Mouse (Mus musculus) retina, embryonic 14.5 days (tissue): ENCODE measurements around the gene Smpd1.
A peak's percentile ranks its signal among the peaks of the same experiment; 100 is the strongest.

Experiments used
- DNase-seq: peaks from one replicate; pipeline ENCODE4 v3.0.0-alpha.2; 2015; ENCODE audit warnings: low spot score

Smpd1 gene

DNA sequence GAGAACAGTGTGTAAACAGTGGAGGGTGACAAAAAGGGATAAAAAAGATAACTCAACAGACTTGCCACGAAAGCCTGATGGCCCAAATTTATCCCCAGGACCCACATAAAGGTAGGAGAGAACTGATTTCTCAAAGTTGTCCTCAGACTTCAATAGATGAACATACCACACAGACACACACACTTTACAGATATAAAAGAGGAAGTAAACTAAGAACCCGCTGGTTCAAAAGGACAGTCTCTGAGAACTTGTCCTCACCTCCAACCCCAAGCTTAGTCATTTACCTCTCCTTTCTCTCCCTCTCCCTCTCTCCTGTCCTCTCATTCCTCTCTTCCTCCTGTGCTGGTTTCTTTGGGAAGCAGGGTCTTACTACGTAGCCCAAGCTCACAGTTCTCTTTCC is 8.2 kb downstream of the Smpd1 start:
- no peak for DNase-seq

- no peak for DNase-seq
Observed at GRCm38 (mm10) chr7:105563367-105563766, 9.2 kb downstream of the Smpd1 start.

- no peak for DNase-seq
Observed at GRCm38 (mm10) chr7:105565071-105565836, 11.1 kb downstream of the Smpd1 start.

- peak; percentile 62 for DNase-seq
Observed at GRCm38 (mm10) chr7:105568583-105568982, 14.4 kb downstream of the Smpd1 start.

DNA sequence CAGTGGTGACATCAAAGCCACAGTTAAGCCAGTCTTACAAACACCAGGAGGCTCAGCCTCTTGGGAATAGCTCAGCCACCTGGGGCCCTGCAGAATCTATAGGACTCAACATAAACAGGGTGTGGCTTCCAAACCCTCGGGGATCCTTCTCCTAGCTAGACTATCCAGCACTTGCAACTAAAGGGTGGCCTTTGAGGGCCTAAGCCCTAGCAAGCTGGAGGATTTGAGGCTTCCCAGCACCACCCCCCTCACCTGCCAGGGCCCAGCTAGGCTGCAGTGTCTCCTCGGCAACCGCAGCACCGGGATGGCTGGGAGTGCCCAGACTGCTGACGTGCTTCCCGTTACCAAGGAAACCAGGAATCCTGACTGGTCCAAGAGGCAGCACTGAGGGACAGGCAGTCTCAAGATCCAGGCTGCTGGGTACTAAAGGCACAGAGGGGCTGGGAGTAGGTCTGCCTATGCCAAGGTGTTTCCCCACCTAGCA is 14.9 kb downstream of the Smpd1 start:
- DNase-seq = peak; percentile 67

DNA sequence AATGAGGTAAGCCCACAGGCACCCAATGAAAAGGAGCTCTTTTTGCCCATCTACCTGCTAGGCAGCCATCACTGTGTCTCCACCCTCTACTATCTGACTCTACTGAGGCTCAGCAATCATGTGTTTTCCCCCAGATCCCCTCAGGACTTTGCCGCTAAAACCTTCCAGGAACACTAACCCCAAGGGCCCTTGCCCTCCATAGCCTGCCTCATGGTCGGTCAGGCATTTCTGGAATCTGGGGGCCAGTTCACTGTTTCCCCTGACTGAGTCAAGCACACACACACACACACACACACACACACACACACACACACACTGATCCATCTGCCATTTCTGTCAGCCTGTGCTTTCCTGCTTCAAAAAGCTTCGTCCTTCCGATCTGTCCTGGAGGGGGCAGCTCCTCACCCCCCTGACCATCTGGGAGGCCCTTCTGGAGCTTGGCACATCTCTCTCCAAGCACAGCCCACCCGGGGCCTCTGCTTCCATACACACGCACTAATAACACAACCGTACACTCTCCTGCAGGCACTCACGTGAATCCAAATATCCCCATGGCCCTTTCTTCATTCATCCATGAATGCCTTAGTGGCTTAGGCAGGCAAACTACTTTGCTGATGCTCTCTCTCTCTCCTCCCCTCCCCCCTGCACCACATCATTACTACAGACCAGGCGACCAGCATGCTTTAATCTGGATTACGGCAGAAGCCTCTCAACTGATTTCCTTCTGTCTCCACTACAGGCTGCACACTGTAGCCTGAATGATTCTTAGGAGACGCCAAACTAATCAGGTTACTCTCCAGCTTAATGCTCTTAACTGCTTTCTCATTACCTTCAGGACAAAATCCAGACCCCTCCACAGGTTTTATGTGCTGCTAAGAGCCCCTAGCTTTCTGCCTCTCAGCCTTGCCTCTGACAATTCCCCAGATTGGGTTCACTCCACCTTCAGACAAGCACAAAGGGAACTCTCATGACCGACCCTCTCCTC is 15.6 kb downstream of the Smpd1 start:
- DNase-seq = peak; percentile 73

DNA sequence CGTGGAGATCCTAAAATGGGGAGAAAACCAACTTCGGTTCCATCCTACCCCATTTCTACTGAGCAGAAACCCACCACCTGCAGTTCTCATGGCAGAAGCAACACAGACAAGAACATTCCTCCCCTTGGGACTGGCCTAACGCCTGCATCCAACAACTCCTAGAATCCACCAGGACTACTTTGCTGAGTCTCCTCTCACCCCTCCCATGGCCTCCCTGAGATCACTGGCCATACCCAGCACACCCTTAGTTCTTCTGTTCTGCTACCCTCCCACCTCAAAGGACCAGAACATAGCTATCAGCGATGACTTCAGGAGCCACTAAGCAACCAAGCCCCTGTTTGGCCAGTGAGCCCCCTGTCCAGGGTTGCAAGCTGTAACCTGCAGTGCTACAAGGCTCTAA is 16.6 kb downstream of the Smpd1 start:
- no peak for DNase-seq

DNA sequence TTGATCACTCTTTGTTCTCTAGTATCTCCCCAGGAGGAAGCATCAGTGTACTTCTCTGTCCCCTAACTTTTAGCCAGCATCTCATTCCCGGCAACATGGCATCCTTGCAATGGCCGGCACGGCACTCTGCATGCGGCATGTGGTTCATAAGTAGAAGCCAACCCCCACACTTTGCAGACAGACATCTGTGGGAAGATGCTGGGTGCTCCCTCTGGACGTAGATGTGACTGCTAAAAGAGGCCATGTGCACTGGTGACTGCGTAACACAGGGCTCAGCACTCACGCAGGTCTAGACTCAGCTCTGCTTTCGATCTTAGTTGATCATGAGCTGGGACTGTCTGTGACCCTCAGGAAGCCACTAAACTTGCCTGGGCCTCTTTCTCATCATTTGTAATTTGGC is 18.8 kb downstream of the Smpd1 start:
- no peak for DNase-seq

DNA sequence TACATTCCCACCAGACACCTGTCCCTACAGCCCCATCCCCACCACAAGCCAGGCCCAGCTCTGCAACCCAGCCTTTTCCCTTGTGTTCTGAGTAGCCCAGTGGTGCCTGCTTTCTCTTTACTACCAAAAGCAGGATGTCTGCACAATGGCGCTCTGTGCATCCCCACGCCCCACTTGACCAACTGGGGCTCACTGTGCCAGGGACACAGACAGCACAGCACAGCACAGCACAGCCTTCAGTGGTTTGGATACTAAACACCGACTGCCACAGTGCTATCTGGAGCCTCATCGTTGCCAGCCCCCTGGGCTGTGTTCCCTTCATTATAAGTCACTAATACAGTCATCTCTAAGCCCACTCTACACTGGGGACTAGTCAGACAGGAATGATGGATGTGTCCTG is 20.4 kb downstream of the Smpd1 start:
- DNase-seq = no peak

GRCm38 (mm10) chr7:105576166-105576748 is 22.1 kb downstream of the Smpd1 start:
- no peak for DNase-seq

GRCm38 (mm10) chr7:105577377-105577871 is 23.3 kb downstream of the Smpd1 start:
- DNase-seq = no peak

DNA sequence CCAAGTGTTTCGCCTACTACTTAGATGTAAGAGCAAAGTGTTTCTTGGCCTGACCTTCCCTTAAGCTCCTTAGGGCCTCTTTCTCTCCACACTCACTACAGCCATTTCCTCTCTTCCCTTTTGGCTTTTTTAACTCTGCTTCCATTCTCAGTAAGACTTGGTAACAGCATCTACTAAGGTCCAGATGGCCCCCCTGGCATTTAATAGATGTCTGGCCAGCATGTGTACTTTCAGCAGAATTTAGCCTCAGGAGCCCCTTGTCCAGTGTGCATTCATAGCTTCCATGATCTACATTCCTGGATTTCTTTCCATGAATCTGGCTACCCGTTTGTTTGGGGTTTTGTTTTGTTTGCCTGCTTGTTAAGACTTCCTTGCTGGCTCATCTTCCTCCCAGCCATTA is 24.3 kb downstream of the Smpd1 start:
- DNase-seq = no peak

- peak; percentile 69 for DNase-seq
Observed at GRCm38 (mm10) chr7:105580627-105581089, 26.5 kb downstream of the Smpd1 start.

DNA sequence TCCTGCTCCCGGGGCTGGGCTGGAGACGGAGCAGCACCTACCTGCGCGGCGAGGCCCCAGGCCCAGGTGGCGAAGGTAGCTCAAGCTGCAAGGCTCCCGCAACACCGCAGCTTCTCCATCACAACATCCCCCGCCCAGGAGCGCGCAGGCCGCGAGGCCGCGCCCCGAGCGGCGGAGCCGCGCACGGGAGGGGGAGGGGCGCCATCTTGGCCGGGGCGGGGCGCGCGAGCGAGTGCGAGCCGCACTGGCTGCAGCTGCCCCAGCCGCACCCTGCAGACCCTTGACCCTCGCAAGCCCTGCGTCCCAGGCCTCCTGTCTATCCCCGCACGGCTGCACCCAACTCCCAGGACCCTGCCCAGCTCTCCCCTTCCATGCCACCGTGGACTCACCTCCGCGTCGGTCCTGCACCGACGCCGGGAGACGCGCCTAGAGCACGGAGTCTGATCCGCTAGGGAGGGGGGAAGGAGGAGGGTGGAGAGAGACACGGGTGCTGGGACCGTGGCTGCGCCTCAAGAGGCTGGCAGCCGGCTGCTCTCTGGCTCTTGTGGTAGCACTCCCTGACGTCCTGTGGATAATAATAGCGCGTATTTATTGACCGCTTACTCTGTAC is 27.0 kb downstream of the Smpd1 start, which contains the start of gene Apbb1:
Gene Apbb1, minus strand, starts transcription at position 560 of the 610 bp plus-strand sequence.
- DNase-seq = peak; percentile 82

DNA sequence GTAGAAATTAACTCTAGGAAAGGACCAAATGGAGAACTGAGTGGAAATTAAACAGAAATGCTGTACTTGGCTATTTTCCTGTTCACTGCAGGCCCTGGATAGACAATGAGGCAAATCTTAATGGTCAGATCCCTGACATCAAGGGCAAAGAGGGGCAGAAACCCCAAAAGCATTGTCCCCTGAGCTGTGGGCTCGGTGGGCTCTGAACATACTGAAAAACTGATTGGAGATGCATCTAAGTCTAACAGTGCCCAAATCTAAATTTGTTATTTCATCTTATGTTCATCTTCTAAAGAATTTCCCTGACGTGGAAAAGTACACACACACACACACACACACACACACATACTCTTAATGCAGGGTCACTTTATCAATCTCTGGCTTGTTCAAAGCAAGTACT is 27.8 kb downstream of the Smpd1 start:
- no peak for DNase-seq

DNA sequence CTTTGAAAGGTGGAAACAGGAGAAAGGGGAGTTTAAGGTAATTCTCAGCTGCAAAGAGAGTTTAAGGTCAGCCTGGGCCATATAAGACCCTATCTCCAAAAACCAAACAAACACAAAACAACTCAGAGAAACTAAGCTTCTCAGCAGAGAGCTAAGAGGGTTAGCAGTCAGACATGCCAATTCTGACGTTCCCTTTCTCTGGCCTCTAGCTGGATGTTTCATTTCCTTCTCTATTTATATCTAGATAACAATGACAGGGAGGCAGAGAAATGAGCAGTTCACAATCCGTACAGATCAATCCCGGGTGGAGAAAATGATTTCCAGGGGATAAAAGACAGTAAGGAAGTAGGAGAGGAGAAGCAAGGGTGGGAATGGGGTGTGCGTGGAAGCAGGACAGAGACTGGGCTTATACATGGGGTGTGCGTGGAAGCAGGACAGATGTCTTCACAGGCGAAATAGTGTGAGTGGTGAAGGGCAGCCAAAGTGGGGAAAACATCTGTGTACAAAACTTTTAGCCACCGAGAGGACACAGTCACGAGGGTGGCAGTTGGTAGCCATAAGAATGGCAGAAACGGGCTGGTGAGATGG is 34.3 kb downstream of the Smpd1 start:
- DNase-seq = no peak

DNA sequence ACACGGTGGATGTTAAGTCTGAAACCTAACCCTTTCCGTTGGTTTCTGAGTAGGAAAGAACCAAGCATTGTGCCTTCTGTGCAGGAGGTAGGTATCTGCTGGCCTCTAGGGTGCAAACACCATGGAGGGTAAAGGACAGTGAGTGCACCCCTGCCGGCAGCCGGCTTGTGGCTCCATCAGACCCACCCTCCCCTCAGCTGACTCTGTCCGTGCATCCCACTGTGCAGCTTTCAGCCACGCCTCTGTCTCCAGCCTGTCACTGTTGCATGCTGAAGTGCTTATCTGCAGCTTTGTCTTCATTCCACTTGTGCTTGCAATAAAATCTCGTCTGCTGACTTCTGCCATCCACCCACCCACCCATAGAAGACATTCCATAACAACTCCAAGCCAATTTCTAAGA is 35.9 kb downstream of the Smpd1 start:
- no peak for DNase-seq

- DNase-seq = peak; percentile 74
Observed at GRCm38 (mm10) chr7:105602860-105603623, 48.9 kb downstream of the Smpd1 start.
